Mouse (Mus musculus) retina, adult 2 months (tissue): ENCODE results near the gene Fam206a.

Source experiments
- DNase-seq: peaks from one replicate; pipeline ENCODE4 v3.0.0-alpha.2; 2012; ENCODE audit warnings: low read depth, low spot score

Gene Fam206a

DNA sequence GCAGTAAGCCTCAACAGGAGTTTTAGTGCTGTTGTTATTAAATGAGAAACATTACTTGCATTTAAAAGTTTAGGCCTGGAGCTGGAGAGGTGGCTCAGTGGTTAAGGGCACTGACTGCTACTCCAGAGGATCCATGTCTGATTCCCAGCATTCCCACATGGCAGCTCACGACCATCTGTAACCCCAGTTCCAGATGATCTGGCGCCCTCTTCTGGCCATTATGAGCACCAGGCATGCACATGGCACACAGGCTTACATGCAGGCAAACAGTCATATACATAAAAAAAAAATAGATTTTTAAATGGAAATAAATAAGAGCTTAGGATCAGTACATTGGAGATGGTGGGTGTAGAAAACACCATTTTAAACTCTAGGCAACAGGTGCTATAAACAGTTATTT is 41.8 kb downstream of the Fam206a start:
- no peak for DNase-seq

DNA sequence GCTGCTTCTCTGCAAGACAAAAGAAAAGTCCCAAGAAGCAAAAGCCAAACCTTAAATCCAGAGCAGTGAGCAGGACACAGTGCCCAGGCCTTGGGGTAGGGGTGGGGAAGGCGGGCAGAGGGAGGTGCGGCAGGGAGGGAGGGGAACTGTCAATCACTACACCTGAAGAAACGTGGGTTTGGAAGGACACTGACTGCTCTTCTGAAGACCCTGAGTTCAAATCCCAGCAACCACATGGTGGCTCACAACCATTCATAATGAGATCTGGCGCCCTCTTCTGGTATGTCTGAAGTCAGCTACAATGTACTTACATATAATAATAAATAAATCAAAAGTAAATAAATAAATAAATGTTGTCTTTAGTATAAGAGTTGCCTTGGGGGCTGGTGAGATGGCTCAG is 42.8 kb downstream of the Fam206a start:
- DNase-seq = no peak

DNA sequence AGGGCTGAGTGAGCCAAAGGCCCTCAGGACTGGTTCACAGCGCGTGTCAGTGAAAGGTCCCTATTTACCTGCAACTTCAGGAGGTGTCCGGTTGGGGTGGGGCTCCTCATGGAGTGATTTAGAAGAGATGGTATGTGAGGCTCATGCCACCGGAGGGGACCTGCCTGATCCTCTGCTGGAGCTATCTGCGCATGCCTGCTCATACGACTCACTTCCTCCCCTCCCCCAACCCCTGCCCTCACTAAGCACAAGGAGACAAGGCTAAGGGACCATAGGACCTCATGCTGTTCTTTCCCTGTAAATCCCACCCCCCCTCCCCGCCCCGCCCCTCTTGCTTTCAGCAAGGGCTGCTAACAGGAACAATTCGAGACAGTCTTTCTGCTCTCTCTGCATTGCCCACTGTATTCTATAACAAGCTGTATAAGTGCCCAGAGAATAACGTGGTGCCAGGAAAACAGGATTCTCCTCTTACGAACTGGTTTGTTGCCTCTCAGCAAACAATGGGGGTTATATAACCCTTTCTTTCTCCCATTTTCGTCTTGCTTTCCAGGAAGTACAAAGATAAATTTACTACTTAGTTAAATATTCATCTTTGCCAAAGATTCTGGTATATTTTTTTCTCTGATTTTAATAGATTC is 43.9 kb downstream of the Fam206a start:
- DNase-seq = no peak

GRCm38 (mm10) chr4:56847400-56847799 is 45.3 kb downstream of the Fam206a start:
- no peak for DNase-seq

DNA sequence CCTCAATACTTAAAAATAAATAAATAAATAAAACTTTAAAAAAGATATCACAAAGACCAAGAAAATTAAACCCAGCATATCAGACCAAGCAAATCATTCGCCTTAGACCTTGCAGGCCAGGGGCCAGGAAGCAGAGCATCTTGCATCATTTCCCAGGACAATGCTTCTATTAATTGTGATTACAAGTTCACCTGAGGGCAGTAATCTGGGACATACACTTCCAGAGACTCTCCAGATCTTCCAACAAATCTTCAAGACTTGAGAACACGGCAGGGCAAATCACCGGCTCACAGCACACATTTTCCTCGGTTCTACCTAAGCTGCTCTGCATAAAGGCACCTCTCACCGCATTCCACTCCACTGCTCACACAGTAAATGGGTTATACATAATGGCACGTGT is 45.9 kb downstream of the Fam206a start:
- no peak for DNase-seq

DNA sequence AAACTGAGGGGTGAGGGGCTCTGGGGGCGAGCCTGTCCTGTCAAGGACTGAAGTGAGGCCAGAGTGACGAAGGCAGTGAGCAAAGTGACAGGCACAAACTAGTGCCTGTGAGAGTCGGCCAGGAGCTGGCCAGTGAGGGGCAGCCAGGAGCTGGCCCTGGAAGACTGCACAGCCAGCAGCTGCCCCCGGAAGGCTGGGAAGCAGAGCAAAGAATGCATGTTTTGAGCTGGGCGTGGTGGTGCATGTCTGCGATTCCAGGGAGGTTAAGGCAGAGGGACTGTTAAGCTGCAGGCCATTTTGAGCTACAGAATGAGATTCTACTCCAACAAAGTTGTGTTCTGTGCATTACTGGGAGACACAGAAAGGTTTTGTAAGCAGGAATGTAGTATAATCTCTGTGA is 48.6 kb downstream of the Fam206a start:
- DNase-seq = no peak

DNA sequence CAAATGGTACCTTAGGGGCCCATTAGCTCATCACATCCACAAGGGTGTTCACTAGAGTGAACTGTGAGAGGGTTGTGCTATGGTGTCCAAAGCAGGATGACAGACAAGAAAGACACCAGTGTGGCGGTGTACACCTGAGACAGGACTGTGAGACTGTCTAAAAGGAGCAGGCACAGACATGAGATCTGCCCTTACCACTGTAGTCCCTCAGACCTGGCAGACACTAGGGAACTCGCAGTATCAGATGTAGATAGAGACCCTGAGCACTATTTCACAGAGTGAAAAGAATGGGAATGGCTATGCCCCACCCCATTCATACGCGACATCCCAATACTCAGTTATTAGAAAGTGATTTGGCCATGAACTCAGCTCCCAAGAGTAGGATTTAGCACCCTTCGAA is 53.8 kb downstream of the Fam206a start:
- DNase-seq = no peak

- DNase-seq = no peak
These were observed 54.3 kb downstream of the Fam206a start for GRCm38 (mm10) chr4:56856371-56856949.

- DNase-seq = no peak
These were observed 56.6 kb downstream of the Fam206a start for GRCm38 (mm10) chr4:56858733-56859132.
